Mouse (Mus musculus) adipocyte (in vitro differentiated cells): ENCODE measurements around the gene Fat3.

Source experiments
- DNase-seq: peaks from one replicate; pipeline ENCODE4 v3.0.0-alpha.2; 2016; ENCODE audit warnings: low spot score

Gene Fat3

GRCm38 (mm10) chr9:16310305-16310704 is 190.8 kb downstream of the Fat3 start:
- DNase-seq: no peak

GRCm38 (mm10) chr9:16307789-16308188 is 193.3 kb downstream of the Fat3 start:
- DNase-seq: no peak

- DNase-seq: no peak
These were observed 194.9 kb downstream of the Fat3 start for GRCm38 (mm10) chr9:16306222-16306621.

GRCm38 (mm10) chr9:16305396-16306086 is 195.5 kb downstream of the Fat3 start:
- no peak for DNase-seq

GRCm38 (mm10) chr9:16304949-16305348 is 196.1 kb downstream of the Fat3 start:
- no peak for DNase-seq

GRCm38 (mm10) chr9:16302484-16302883 is 198.6 kb downstream of the Fat3 start:
- DNase-seq: no peak

- DNase-seq: no peak
These were observed 203.2 kb downstream of the Fat3 start for GRCm38 (mm10) chr9:16297935-16298334.

GRCm38 (mm10) chr9:16293928-16294806 is 206.9 kb downstream of the Fat3 start:
- no peak for DNase-seq

GRCm38 (mm10) chr9:16292492-16292891 is 208.6 kb downstream of the Fat3 start:
- DNase-seq: no peak

GRCm38 (mm10) chr9:16290911-16291310 is 210.2 kb downstream of the Fat3 start:
- no peak for DNase-seq

- DNase-seq: no peak
These were observed 218.1 kb downstream of the Fat3 start for GRCm38 (mm10) chr9:16283033-16283432.

GRCm38 (mm10) chr9:16282291-16282804 is 218.7 kb downstream of the Fat3 start:
- DNase-seq: no peak

- no peak for DNase-seq
These were observed 225.5 kb downstream of the Fat3 start for GRCm38 (mm10) chr9:16275589-16275988.

- no peak for DNase-seq
These were observed 227.0 kb downstream of the Fat3 start for GRCm38 (mm10) chr9:16274130-16274529.

- DNase-seq: no peak
These were observed 228.3 kb downstream of the Fat3 start for GRCm38 (mm10) chr9:16272810-16273209.

GRCm38 (mm10) chr9:16270768-16271114 is 230.3 kb downstream of the Fat3 start:
- no peak for DNase-seq

GRCm38 (mm10) chr9:16270056-16270767 is 230.9 kb downstream of the Fat3 start:
- no peak for DNase-seq

GRCm38 (mm10) chr9:16265519-16265918 is 235.6 kb downstream of the Fat3 start:
- DNase-seq: no peak

GRCm38 (mm10) chr9:16257241-16257840 is 243.7 kb downstream of the Fat3 start:
- DNase-seq: no peak

- no peak for DNase-seq
These were observed 244.4 kb downstream of the Fat3 start for GRCm38 (mm10) chr9:16256577-16257207.

- DNase-seq: no peak
These were observed 254.3 kb downstream of the Fat3 start for GRCm38 (mm10) chr9:16246741-16247140.

- DNase-seq: no peak
These were observed 269.5 kb downstream of the Fat3 start for GRCm38 (mm10) chr9:16231575-16231974.
